Mouse (Mus musculus) embryo, embryonic 10.5 days (tissue): ENCODE results near the gene Erbb2.

ENCODE experiments used
- DNase-seq: peaks from one replicate; pipeline ENCODE4 v3.0.0-alpha.2; 2015; ENCODE audit warnings: low spot score

Gene Erbb2

DNA sequence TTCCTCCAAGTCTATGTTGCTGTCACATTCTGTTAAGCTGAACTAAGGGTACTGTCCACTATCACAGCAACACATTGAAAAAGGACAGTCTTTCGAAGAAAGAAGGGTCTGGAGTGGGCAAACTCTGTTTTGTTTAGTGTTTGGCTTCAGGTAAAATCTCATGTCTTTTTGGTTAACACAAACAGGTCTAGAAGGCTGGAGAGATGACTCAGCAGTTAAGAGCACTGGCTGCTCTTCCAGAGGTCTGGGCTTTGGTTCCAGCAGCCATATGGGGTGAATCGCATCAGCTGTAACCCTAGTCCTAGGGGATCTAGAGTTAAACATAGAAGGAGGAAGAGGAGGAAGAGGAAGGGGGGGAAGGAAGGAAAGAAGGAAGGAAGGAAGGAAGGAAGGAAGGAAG lies 73.5 kb downstream of the Erbb2 start:
- DNase-seq: no peak
